8 mouse cellular contexts compared by ENCODE assay signal in the genomic region with DNA sequence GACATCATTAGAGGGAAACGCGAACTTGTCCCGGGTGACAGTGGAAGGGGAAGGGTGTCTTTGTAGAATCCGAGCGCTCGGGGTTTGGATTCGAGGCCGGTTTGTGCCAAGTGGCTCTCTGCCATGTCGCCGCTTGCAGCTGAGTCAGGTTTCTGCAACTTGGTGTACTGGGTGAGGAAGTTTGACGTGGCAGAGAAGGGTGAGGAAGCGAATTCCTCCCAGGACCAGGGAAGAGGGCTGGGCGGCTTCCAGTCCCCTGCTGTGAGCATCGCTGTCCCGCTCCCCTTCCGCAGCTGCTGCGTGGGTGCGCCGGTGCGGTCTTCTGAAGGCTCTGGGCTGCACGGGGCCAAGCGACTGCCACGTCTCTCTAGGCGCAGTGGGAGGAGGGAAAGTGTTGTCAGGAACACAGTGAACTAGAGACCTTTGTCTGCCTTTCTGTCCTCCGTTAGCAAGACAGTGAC. TPM values are rescaled to one million over a fixed set of nuclear protein-coding genes. Genes with fewer than 3 reads are reported as not detected.
A peak's percentile ranks its signal among the peaks of the same experiment; 100 is the strongest.
DNase-seq lines count a peak whose midpoint lies in the region; ATAC-seq and TF ChIP-seq lines count a peak whose summit lies in the region.

No protein-coding gene starts in this region.

- H3K4me1 ChIP-seq in embryonic fibroblast, embryonic 13.5 days (ENCODE audit: control insufficient read depth, insufficient read depth, low read length) = peaks cover 2% of the 10 kb centered on the region; the same call in 1 of the 2 replicates
- no peaks in the 10 kb centered on the region; the same call in 1 of the 2 replicates for H3K4me1 ChIP-seq in limb, embryonic 12.5 days (replicated peaks)
- H3K4me1 ChIP-seq in midbrain, embryonic 13.5 days (replicated peaks) = peaks cover 5% of the 10 kb centered on the region; the same call in 1 of the 2 replicates

- TF ChIP-seq POLR2A in embryonic fibroblast, embryonic 13.5 days (IDR thresholded peaks at IDR 0.05; ENCODE audit: low read depth, low read length) = peak; percentile 69

- no peak for TF ChIP-seq CTCF in embryonic fibroblast, embryonic 13.5 days (IDR thresholded peaks at IDR 0.05; ENCODE audit: borderline replicate concordance, insufficient read depth, low read length)

- peak overlapping the region; percentile 92 for H3K4me3 ChIP-seq in embryonic fibroblast, embryonic 13.5 days (ENCODE audit: insufficient read depth, low read length)
- H3K4me3 ChIP-seq in limb, embryonic 12.5 days (replicated peaks) = peak overlapping the region; percentile 78
- peak overlapping the region; percentile 77 for H3K4me3 ChIP-seq in midbrain, embryonic 13.5 days (replicated peaks)

- under 1% methylated on average over 25 of the region's 25 CpGs for WGBS in limb, embryonic 12.5 days
- under 1% methylated on average over 25 of the region's 25 CpGs for WGBS in midbrain, embryonic 13.5 days

- peak overlapping the region; percentile 65 for H3K4me2 ChIP-seq in limb, embryonic 12.5 days
- peak overlapping the region; percentile 96 for H3K4me2 ChIP-seq in midbrain, embryonic 13.5 days (replicated peaks)

- DNase-seq in 3T3-L1 (ENCODE audit: low read depth, low spot score) = peak; percentile 87
- DNase-seq in adrenal gland, postnatal 14 days = peak; percentile 79
- peak; percentile 83 for DNase-seq in heart, adult 8-10 months (ENCODE audit: low spot score)
- peak; percentile 33 to 65 for DNase-seq in kidney, adult 8-10 months
- peak; percentile 13 for DNase-seq in splenic B cell, adult 2 months (ENCODE audit: low read depth, low spot score)

- peaks cover 27% of the 10 kb centered on the region for H3K36me3 ChIP-seq in limb, embryonic 12.5 days
- no peaks in the 10 kb centered on the region for H3K36me3 ChIP-seq in midbrain, embryonic 13.5 days
- no peaks in the 10 kb centered on the region for H3K36me3 ChIP-seq in splenic B cell, adult 2 months (ENCODE audit: control insufficient read depth, insufficient read depth, low read length, poor library complexity, severe bottlenecking)

- H3K9me3 ChIP-seq in limb, embryonic 12.5 days = no peaks in the 10 kb centered on the region
- no peaks in the 10 kb centered on the region for H3K9me3 ChIP-seq in midbrain, embryonic 13.5 days

- peak overlapping the region; percentile 92 for H3K27ac ChIP-seq in embryonic fibroblast, embryonic 13.5 days (ENCODE audit: insufficient read depth, low read length)
- H3K27ac ChIP-seq in limb, embryonic 12.5 days = no peak overlapping the region; the same call in 1 of the 2 replicates
- H3K27ac ChIP-seq in midbrain, embryonic 13.5 days = no peak overlapping the region

- peaks cover 11% of the 10 kb centered on the region; the same call in 1 of the 2 replicates for H3K27me3 ChIP-seq in limb, embryonic 12.5 days
- peaks cover 26% of the 10 kb centered on the region for H3K27me3 ChIP-seq in midbrain, embryonic 13.5 days
- H3K27me3 ChIP-seq in splenic B cell, adult 2 months (ENCODE audit: control insufficient read depth, insufficient read depth, low read length, poor library complexity, severe bottlenecking) = no peaks in the 10 kb centered on the region

- peak; percentile 44 for ATAC-seq in limb, embryonic 12.5 days (ENCODE audit: insufficient number of reproducible peaks, insufficient read depth, low FRiP score, low TSS enrichment, low read depth)
- peak; percentile 70 for ATAC-seq in midbrain, embryonic 13.5 days

- H3K9ac ChIP-seq in limb, embryonic 12.5 days (replicated peaks) = peak overlapping the region; percentile 77
- peak overlapping the region; percentile 67 for H3K9ac ChIP-seq in midbrain, embryonic 13.5 days (replicated peaks)

RNA-seq across cellular contexts. Expression of a gene that starts 0.5 kb away (rescaled TPM):
- 93.5 and 106 TPM in 2 replicates for total RNA-seq in adrenal gland, postnatal 14 days (2021)
- polyA plus RNA-seq in embryonic fibroblast, embryonic 13.5 days (2011; ENCODE audit: insufficient read length, low read depth, missing spikeins) = 156 and 157 TPM in 2 replicates
- 10 to 100 TPM; 31.1 to 37.7 (median 35.0) TPM for total RNA-seq in heart, adult 8-10 months (2022)
- polyA plus RNA-seq in limb, embryonic 12.5 days (2016; fragmentation: Nextera tagmentation; extraction: Ambion mirVana) = 41.8 and 51.1 TPM in 2 replicates
- polyA plus RNA-seq in midbrain, embryonic 13.5 days (2015; fragmentation: Nextera tagmentation; extraction: Ambion mirVana) = 8.4 and 8.5 TPM in 2 replicates

RNA-seq across cellular contexts. Expression of a gene that starts 31.8 kb away (rescaled TPM):
- 6.5 and 9.8 TPM in 2 replicates for total RNA-seq in adrenal gland, postnatal 14 days (2021)
- polyA plus RNA-seq in embryonic fibroblast, embryonic 13.5 days (2011; ENCODE audit: insufficient read length, low read depth, missing spikeins) = 6.2 and 9.6 TPM in 2 replicates
- total RNA-seq in heart, adult 8-10 months (2022) = 100 to 1,000 TPM in 2 of 4 experiments, 10 to 100 TPM in 2; 91.9 to 102 (median 100) TPM
- 5.3 and 6.8 TPM in 2 replicates for polyA plus RNA-seq in limb, embryonic 12.5 days (2016; fragmentation: Nextera tagmentation; extraction: Ambion mirVana)
- polyA plus RNA-seq in midbrain, embryonic 13.5 days (2015; fragmentation: Nextera tagmentation; extraction: Ambion mirVana) = 1.5 and 2.0 TPM in 2 replicates

Comparison
In these comparisons a context has a peak if more than half of its experiments do, and no peak if none do; other contexts are left out.
1. DNase-seq: peak in every context shown above with its lines; median percentile 87 in 3T3-L1; 83 in heart, adult 8-10 months; 79 in adrenal gland, postnatal 14 days; 49 in kidney, adult 8-10 months; 13 in splenic B cell, adult 2 months.